Mouse (Mus musculus) megakaryocyte progenitor cell, adult 5-6 weeks (primary cell): ENCODE measurements around the gene Mymx. TPM values are rescaled to one million over a fixed set of nuclear protein-coding genes. Genes with fewer than 3 reads are reported as not detected.
A peak's percentile ranks its signal among the peaks of the same experiment; 100 is the strongest.

Experiments
- ATAC-seq: replicated peaks from 2 replicates; pipeline ENCODE4 v1.8.0; 2016; ENCODE audit warnings: mild to moderate bottlenecking, moderate TSS enrichment, inconsistent platforms; ENCODE audit not compliant: poor library complexity
- total RNA-seq, 2 experiments: library from RNA; stranded (forward) in 1 of 2; stranded (reverse) in 1 of 2; fragments of 157-497, 149-512 nt in 1 of 2; fragments of 200-1000 nt in 1 of 2; gene quantifications; 2 replicates each; pipeline versions ENCODE4 v1.2.3 to v1.2.4; 2015 to 2017

The Mymx gene
- total RNA-seq, 2 experiments from 2014 or later = not detected

DNA sequence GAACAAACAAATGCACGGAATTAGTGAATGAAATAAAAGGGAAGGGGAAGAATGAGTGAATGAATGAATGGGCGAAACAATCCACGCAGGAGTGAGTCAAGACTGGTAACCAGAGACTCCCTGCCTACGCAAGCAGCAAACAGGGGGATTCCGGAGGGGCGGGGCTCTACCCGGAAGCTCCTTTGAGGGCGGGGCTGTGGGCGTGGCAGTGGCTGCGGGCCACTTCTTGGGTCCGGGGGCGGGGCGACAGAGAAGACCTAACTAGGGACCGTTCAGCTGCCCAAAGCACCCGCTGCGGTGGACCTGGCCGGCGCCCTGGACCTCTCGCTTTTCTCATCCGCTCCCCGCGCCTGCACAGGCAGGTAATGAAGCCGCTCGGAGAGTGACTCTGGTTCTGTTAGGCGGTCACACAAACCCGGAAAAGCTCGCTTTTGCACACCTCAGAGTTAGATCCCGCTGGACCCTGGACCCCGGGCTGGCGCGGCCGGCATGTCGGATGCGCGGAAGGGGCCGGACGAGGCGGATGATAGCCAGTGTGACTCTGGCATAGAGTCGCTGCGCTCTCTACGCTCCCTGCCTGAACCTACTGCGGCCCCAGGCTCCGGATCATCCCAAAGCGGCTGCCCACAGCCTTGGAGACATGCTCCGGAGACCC, 46.3 kb downstream of the Mymx start, which contains the start of gene Nfkbie:
Gene Nfkbie (plus strand): TSS at position 252 of the 655 bp plus-strand sequence.
- ATAC-seq = peak; percentile 82

DNA sequence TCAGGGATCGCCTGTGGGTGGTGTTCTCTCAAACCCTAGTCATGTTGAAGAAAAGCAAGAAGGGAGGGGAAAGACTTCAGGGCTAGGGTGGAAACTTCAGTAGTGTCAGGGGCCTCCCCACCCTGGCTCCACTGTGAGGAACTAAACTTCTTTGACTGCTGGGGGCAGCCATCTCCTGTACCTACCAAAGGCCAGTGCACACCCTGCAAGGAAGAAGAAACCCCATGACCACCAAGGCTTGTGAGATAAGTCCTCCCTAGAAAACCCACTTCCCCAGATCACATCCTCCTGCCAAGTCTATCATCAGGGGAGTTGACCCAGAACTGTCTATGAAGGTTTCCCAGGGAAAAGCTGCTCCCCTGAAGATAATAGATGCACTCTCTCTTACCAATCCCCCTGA, 47.5 kb downstream of the Mymx start:
- no peak for ATAC-seq

DNA sequence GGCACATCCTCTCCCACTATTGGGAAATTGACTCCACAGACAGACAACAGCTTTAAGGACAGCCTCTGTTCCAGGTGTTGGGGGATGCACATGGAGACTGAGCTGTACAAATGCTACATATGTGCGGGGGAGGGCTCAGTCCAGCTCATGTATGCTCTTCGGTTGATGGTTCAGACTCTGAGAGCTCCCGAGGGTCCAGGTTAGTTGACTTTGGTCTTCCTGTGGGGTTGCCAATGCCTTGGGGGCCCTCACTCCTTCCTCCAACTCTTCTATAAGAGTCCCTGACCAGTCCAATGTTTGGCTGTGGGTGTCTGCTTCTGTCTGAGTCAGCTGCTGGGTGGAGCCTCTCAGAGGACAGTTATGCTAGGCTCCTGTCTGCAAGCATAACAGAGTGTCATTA, 48.8 kb downstream of the Mymx start:
- no peak for ATAC-seq

DNA sequence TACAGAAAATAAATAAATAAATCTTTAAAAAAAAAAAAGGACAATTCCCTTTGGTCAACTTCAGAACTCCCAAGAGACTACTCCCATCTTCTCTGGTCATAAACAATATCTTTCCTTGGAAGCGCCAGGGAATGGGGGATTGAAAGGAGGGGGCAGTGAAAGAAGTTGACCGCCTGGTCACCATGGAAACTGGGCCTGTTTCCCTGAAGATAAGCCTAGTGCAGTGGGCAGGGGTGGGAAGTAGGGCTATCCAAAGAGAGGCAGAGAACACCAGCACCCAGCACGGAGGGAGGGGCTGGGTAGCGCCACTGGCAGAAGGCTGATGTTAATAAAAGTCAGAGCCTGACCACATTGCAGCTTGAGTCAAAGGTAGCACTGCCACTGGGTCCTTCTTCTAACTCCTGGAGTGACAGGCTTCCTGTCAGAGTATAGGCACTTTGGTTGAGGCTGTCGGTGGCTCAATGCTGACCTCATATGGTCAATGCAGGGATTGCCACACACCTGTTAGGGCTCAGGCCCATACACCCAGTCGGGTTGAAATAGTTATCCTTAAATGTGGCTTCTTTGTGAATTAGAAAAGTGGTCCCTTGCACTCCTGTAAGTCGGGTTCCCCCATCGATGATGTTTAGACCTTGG, 50.0 kb downstream of the Mymx start:
- ATAC-seq = peak; percentile 72

DNA sequence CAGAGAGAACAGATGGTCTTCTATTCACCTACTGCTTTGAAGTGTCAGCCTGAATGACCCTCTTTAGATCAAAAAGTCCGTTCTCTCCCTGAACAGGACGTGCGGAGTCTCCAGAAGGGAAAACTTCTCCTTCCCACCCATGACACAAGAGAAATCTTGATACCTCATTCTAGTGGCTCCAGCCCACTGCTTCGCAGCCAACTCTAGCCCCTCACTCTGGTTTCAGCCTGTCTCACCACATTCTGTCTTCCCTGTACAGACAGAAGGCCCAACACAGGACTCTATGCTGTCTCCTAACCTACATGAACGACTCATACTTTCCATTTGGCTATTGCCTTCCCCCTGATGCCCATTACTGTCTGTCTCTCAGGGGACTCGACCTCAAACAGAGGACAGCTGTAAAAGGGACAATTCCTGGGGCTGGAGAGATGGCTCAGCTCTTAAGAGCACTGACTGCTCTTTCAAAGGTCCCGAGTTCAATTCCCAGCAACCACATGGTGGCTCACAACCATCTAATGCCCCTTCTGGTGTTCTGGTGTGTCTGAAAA, 50.6 kb downstream of the Mymx start:
- ATAC-seq = no peak

Other genes starting within 250 kb of the Mymx start
- gene Cdc5l, start 168.4 kb downstream of the Mymx start, total RNA-seq (2015) = 60.9 and 69.3 TPM in 2 replicates
- 109 and 128 TPM in 2 replicates for gene Cdc5l, start 168.4 kb downstream of the Mymx start, total RNA-seq (2017)
- gene Spats1, start 126.7 kb downstream of the Mymx start, total RNA-seq (2015) = not detected in 2 replicates
- gene Spats1, start 126.7 kb downstream of the Mymx start, total RNA-seq (2017) = not detected in 2 replicates
- 4.6 and 4.9 TPM in 2 replicates for gene Aars2, start 95.3 kb downstream of the Mymx start, total RNA-seq (2015)
- gene Aars2, start 95.3 kb downstream of the Mymx start, total RNA-seq (2017) = 7.4 and 9.6 TPM in 2 replicates
- not detected in 2 replicates for gene Tcte1, start 78.7 kb downstream of the Mymx start, total RNA-seq (2015)
- gene Tcte1, start 78.7 kb downstream of the Mymx start, total RNA-seq (2017) = not detected in 2 replicates
- 0.12 TPM in 1 of 2 replicates, not detected in the other for gene Tmem151b, start 52.4 kb downstream of the Mymx start, total RNA-seq (2015)
- gene Tmem151b, start 52.4 kb downstream of the Mymx start, total RNA-seq (2017) = 0.12 TPM in 1 of 2 replicates, not detected in the other
- 5.7 and 7.0 TPM in 2 replicates for gene Nfkbie, start 46.4 kb downstream of the Mymx start, total RNA-seq (2015)
- gene Nfkbie, start 46.4 kb downstream of the Mymx start, total RNA-seq (2017) = 5.1 and 9.5 TPM in 2 replicates
- 80.2 and 85.9 TPM in 2 replicates for gene Slc35b2, start 38.2 kb downstream of the Mymx start, total RNA-seq (2015)
- 84.9 and 120 TPM in 2 replicates for gene Slc35b2, start 38.2 kb downstream of the Mymx start, total RNA-seq (2017)
- 1,239 and 1,324 TPM in 2 replicates for gene Hsp90ab1, start 28.8 kb downstream of the Mymx start, total RNA-seq (2015)
- gene Hsp90ab1, start 28.8 kb downstream of the Mymx start, total RNA-seq (2017) = 2,380 and 2,713 TPM in 2 replicates
- 43.5 and 67.7 TPM in 2 replicates for gene Slc29a1, start 2.5 kb downstream of the Mymx start, total RNA-seq (2015)
- 64.1 and 64.3 TPM in 2 replicates for gene Slc29a1, start 2.5 kb downstream of the Mymx start, total RNA-seq (2017)
- gene Capn11, start 57.2 kb upstream of the Mymx start, total RNA-seq (2015) = 0.07 TPM in 1 of 2 replicates, not detected in the other
- 0.17 TPM in 1 of 2 replicates, not detected in the other for gene Capn11, start 57.2 kb upstream of the Mymx start, total RNA-seq (2017)
- 35.2 and 47.5 TPM in 2 replicates for gene Mrpl14, start 84.2 kb upstream of the Mymx start, total RNA-seq (2015)
- gene Mrpl14, start 84.2 kb upstream of the Mymx start, total RNA-seq (2017) = 24.9 and 34.2 TPM in 2 replicates
- 3.9 and 5.0 TPM in 2 replicates for gene Tmem63b, start 84.8 kb upstream of the Mymx start, total RNA-seq (2015)
- gene Tmem63b, start 84.8 kb upstream of the Mymx start, total RNA-seq (2017) = 2.0 and 5.5 TPM in 2 replicates
- not detected in 2 replicates for gene 1600014C23Rik, start 131.7 kb upstream of the Mymx start, total RNA-seq (2015)
- gene 1600014C23Rik, start 131.7 kb upstream of the Mymx start, total RNA-seq (2017) = not detected in 2 replicates